Mouse (Mus musculus): ENCODE data around the gene Olfr211. TPM values are rescaled to one million over a fixed set of nuclear protein-coding genes. Genes with fewer than 3 reads are reported as not detected.

Olfr211 gene
- total RNA-seq, 2 experiments from 2014 or later: not detected

Other genes with a start within 250 kb of the Olfr211 start
- 1 to 10 TPM; 8.0 to 8.8 TPM for gene Zfand4, start 224.9 kb upstream of the Olfr211 start, total RNA-seq (2021)
- 10 to 100 TPM; 45.1 to 46.2 TPM for gene March8, start 151.1 kb upstream of the Olfr211 start, total RNA-seq (2021)
- 1 to 10 TPM; 1.4 to 1.5 TPM for gene Alox5, start 27.9 kb upstream of the Olfr211 start, total RNA-seq (2021)
- gene Olfr212, start 17.4 kb downstream of the Olfr211 start, total RNA-seq (2021): not detected
- gene Olfr213, start 49.4 kb downstream of the Olfr211 start, total RNA-seq (2021): not detected
- 1 to 10 TPM; 2.5 to 3.1 TPM for gene Gm5580, start 62.0 kb downstream of the Olfr211 start, total RNA-seq (2021)
- not detected for gene Olfr214, start 65.1 kb downstream of the Olfr211 start, total RNA-seq (2021)
- gene Olfr215, start 95.1 kb downstream of the Olfr211 start, total RNA-seq (2021): not detected
- 10 to 100 TPM; 21.3 to 29.6 TPM for gene Zfp422, start 139.9 kb downstream of the Olfr211 start, total RNA-seq (2021)
- 1 to 10 TPM; 1.4 to 2.5 TPM for gene Depp1, start 161.5 kb downstream of the Olfr211 start, total RNA-seq (2021)
- 1 to 10 TPM; 4.5 to 5.5 TPM for gene Rassf4, start 184.9 kb downstream of the Olfr211 start, total RNA-seq (2021)
- gene Tmem72, start 227.8 kb downstream of the Olfr211 start, total RNA-seq (2021): under 1 TPM; 0.16 to 0.33 TPM

All from left cerebral cortex, adult 18-20 months (tissue).